Mouse (Mus musculus) embryo, embryonic 10.5 days (tissue): Measurements from ENCODE around the gene Zmym3.

Source experiments
- DNase-seq: peaks from one replicate; pipeline ENCODE4 v3.0.0-alpha.2; 2015; ENCODE audit warnings: low spot score

Zmym3 gene

GRCm38 (mm10) chrX:101420700-101421095 is at the start of gene Zmym3:
Gene Zmym3 (minus strand): TSS chrX:101420849.
- peak; percentile 20 for DNase-seq

DNA sequence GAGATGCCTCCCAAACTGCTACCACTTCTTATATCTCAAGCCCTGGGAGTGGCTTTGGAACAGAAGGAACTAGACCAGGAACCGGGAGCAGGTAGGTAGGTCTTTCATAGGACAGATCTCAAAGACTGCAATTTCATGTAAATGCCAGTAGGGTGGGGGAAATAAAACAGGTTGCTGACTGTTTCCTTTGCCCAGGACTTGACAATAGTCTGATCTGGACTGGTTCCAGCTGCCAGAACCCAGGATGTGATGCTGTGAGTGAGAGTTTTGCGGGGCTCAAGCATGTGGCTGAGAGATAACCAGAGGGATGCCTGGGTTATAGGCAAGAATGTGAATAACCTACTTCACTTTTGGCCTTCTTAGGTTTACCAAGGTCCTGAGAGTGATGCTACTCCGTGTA is 30.9 kb upstream of the Zmym3 start:
- DNase-seq, result no peak

DNA sequence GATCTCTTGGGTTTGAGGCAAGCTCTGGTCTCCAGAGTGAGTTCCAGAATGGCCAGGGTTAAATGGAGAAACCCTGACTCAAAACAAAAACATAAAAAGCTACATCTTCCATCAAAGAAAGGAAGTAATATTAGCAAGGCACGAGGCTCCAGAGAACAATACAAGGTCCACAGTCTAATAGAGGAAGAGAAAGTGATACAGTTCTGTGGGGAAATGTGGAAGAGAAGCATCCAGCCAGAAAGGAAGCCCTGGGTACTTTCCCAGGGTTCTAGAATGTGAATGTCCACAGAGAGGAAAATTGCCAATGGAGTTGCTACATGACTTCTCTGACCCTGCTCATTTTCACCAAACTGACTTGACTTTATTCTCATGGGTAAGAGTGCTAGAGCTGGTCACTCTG is 30.5 kb upstream of the Zmym3 start:
- no peak for DNase-seq

DNA sequence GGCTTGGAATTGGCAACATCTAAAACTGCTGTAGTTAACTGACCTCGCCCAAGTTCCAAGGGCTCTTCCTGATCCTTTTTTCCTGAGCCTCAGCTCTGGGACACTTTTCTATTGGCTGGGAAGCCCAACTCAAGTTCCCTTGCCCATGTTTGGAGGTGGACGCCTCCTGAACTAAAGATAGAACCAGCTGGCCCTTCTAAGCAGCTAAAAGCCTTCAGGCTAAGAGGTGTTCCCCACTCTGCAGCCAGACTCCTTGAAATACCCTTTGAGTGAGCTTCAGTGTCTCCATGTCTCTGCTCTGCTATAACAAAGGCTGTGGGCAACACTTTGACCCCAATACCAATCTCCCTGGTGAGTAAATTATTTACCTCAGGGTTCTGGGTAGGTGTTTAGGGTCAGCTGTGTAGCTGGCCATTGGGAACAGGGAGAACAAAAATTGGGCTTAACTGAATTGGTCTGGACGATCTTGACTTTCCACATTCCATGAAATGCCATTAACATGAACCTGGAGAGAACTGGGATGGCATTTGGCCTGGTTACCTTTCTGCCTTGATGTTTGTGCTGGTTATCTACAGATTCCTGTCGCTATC is 28.3 kb upstream of the Zmym3 start, which contains the start of gene Itgb1bp2:
Gene Itgb1bp2, plus strand, starts transcription at position 203 of the 590 bp plus-strand sequence.
- DNase-seq, result no peak

GRCm38 (mm10) chrX:101429976-101430375 is 9.3 kb upstream of the Zmym3 start:
- DNase-seq, result peak; percentile 55

- peak; percentile 95 for DNase-seq
Observed at GRCm38 (mm10) chrX:101429142-101429949, 8.7 kb upstream of the Zmym3 start, which contains the start of gene Nono. Gene Nono (plus strand): TSS chrX:101429318.

DNA sequence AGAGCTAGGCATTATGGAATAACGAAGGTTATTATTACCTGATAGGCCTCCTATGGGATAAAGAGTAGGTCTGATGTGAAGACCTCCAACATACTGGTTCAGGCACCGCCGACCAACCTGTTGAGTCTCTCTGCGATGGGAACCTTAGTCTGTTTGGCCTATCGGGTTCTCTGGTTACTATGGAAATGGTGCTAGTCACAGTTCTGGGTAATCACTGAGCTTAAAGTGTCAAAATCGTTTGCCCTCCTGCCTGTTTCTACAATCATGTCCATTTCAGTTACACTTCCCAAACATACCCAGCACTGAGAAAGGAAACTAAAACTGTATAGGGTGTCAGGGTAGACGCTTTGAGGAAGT is 8.1 kb upstream of the Zmym3 start:
- DNase-seq, result no peak

- DNase-seq, result peak; percentile 42
Observed at GRCm38 (mm10) chrX:101427774-101428173, 7.1 kb upstream of the Zmym3 start.

GRCm38 (mm10) chrX:101423462-101423861 is 2.8 kb upstream of the Zmym3 start:
- DNase-seq, result no peak

DNA sequence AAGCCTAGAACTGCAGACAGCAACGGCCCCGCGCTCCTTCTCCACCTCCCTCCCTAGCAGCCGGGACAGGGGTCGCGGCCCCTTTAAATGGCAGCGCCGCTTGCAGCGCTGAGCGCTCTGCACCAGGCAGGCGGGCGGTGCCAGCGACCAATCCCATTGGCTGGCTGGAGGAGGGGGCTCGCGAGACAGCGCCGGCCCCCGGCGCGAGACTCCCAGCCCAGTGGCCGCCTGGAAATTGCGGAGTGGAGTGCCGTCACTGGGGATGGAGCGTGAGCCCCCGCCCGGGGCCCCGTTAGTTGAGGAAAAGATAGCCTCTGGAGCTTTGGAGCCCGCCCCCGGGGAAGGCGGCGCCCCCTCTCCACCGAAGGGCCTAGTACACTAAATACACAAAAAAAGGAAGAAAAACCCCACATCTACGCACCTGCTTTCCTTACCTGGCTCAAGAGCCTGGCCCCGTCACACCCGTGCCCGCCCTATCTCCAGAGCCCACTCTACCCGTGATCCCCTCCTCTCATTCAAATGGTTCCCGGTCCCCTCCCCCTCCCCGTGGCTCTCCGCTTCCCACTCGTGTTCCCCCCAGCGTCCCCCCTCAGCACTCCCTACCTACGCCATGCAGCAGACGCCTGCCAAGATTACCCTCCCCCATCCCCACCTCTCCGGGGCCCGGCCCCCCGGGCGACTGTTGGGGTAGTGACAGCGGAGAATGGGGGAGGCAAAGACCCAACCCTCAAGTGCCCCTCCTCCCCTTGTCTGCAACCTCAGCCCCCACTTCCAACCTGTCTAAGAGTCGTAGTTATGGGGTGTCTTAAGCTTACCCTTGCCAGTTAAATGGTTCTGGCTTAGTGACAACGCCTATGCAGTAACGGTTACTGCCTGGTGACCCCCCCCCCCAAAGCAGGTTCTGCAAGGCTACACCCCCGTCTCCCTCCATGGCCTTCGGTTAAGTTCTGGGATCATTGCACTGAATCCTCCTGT is 637 bp downstream of the Zmym3 start:
- peak; percentile 86 for DNase-seq

GRCm38 (mm10) chrX:101418946-101419724 is 1.5 kb downstream of the Zmym3 start:
- DNase-seq, result peak; percentile 40

GRCm38 (mm10) chrX:101396459-101396858 is 24.2 kb downstream of the Zmym3 start:
- DNase-seq, result no peak

GRCm38 (mm10) chrX:101394341-101394740 is 26.3 kb downstream of the Zmym3 start:
- no peak for DNase-seq

GRCm38 (mm10) chrX:101388866-101389537 is 31.6 kb downstream of the Zmym3 start:
- DNase-seq, result no peak

GRCm38 (mm10) chrX:101386222-101386621 is 34.4 kb downstream of the Zmym3 start:
- no peak for DNase-seq

DNA sequence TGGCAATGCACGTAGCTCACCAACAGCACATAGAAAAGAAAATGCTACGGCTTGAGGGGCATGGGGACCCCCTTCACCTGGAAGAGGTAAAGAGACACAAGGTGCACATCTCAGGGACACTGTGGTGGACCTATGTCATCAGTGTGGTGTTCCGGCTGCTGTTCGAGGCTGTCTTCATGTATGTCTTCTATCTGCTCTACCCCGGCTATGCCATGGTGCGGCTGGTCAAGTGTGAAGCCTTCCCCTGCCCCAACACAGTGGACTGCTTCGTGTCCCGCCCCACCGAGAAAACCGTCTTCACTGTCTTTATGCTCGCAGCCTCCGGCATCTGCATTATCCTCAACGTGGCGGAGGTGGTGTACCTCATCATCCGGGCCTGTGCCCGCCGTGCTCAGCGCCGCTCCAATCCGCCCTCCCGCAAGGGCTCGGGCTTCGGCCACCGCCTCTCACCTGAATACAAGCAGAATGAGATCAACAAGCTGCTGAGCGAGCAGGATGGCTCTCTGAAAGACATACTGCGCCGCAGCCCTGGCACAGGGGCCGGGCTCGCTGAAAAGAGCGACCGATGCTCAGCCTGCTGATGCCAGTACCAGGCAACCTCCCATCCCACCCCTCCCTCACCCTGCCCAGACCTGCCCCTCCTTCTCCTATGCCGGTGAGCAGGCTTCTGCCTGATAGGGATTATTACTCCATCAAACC is 36.1 kb downstream of the Zmym3 start:
- no peak for DNase-seq

GRCm38 (mm10) chrX:101383455-101383854 is 37.2 kb downstream of the Zmym3 start:
- no peak for DNase-seq

DNA sequence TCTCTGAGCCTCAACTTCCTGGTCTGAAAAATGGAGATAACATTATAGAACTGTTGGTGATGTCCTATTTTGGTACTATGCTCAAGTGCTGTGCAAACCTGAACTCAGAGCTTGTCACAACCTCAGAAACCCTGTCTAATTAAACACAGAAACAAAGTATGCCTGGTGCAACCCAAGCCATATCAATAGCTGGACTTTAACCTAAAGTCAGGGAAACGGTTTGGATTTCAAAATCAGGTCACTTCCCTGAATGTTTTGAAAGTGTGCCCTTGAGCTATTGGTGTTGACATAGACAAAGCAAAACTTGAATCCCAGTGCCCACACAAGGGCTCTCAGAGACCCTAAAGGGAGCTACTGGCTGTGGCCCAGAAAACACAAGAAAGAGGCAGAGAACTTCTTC is 40.9 kb downstream of the Zmym3 start:
- DNase-seq, result no peak

DNA sequence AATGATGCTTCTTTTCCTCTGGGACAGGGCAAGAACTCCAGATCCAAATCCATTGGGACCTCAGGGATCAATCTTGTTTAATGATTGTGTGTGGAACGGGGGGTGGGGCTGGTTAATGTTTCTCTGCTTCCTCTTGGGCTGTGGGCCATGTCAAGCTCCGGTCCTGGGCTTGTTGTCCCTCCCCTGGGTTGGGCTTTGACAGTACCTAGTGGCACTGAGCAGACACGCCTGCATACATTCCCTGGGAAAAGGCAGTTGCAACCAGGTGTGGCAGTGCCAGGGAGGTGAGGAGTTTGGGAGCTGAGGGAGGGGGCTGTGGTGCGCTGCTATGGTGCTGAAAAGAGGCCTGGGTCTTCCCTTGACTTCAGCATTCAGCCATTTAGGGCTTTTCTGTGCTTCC is 43.6 kb downstream of the Zmym3 start:
- no peak for DNase-seq

GRCm38 (mm10) chrX:101376190-101376968 is 44.3 kb downstream of the Zmym3 start, which contains the start of gene Gjb1:
Gene Gjb1 (plus strand): TSS chrX:101376378.
- DNase-seq, result no peak
